Mouse (Mus musculus): ENCODE data around the gene Rtn4rl1.

GRCm38 (mm10) chr11:75298491-75298890 lies 104.9 kb downstream of the Rtn4rl1 start:
- TF ChIP-seq CTCF (IDR thresholded peaks at IDR 0.05; ENCODE audit: low read depth, low read length) = no peak
- no peak for TF ChIP-seq POLR2A (IDR thresholded peaks at IDR 0.05; ENCODE audit: extremely low read depth, insufficient read depth, low read length)

Data from liver, adult 2 months (tissue).